Mouse (Mus musculus): ENCODE results near the gene Sfxn5. TPM values are rescaled to one million over a fixed set of nuclear protein-coding genes. Genes with fewer than 3 reads are reported as not detected.

Sfxn5 gene
- polyA plus RNA-seq, 1 experiment = 3.7 TPM

DNA sequence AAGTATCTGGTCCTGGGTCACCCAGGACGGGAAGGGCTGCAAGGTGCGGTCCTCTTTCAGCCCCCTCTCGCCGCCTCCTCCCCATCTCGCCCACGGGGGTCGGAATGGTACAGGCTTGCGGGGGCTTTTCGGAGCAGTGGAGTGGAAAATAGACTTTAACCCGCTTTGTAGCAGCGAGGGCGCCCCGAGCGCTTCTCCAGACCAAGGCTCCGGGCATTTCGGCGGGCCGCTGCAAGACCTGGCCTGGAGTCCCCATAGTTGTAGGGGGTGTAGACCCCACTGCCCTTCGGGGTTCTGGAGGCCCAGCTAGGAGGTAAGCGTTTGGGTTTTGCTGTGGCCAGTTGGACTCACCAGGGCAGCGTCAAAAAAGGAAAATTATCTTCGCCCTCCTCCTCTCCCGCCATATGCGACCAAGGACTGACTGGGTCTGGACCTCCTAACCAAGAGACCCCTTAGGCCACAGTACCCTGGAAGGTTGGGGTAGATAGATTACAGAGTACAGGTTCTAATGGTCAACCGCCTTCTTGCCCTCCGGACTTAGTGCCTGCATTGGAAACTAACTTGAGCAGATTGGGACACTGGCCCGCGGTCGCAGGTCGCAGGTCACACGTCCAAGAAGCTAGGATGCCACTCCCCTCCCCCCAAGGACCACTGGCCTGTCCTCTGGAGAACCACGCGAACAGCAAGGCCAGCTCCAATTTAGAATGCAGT lies 147.0 kb downstream of the Sfxn5 start:
- Histone ChIP-seq H3K27me3 (ENCODE audit: control insufficient read depth, insufficient read depth, low read length) (peaks cover 33% of the 10 kb centered on the region), H3K27ac (ENCODE audit: control insufficient read depth, insufficient read depth, low read length) (no peak overlapping the region), H3K4me1 (replicated peaks; ENCODE audit: control insufficient read depth, insufficient read depth, low read length) (no peaks in the 10 kb centered on the region), H3K36me3 (ENCODE audit: control insufficient read depth, insufficient read depth, low read length) (no peaks in the 10 kb centered on the region), H3K4me3 (ENCODE audit: control insufficient read depth, insufficient read depth, low read length) (no peak overlapping the region)
- WGBS = 14% methylated on average over 33 of the region's 33 CpGs
- DNase-seq = no peak
- TF ChIP-seq POLR2A (IDR thresholded peaks at IDR 0.05; ENCODE audit: control insufficient read depth, extremely low read depth, insufficient read depth, low read length, poor library complexity) = no peak
- TF ChIP-seq CTCF (IDR thresholded peaks at IDR 0.05; ENCODE audit: borderline replicate concordance, control insufficient read depth, extremely low read depth, insufficient read depth, low read length, poor library complexity) = no peak

GRCm38 (mm10) chr6:85183951-85184350 lies 149.3 kb downstream of the Sfxn5 start:
- WGBS = 57% methylated on average over 3 of the region's 3 CpGs
- H3K4me3 ChIP-seq (ENCODE audit: control insufficient read depth, insufficient read depth, low read length) = no peak overlapping the region
- DNase-seq = no peak
- H3K27ac ChIP-seq (ENCODE audit: control insufficient read depth, insufficient read depth, low read length) = no peak overlapping the region
- H3K27me3 ChIP-seq (ENCODE audit: control insufficient read depth, insufficient read depth, low read length) = peaks cover 20% of the 10 kb centered on the region; the same call in 1 of the 2 replicates
- H3K36me3 ChIP-seq (ENCODE audit: control insufficient read depth, insufficient read depth, low read length) = no peaks in the 10 kb centered on the region
- H3K4me1 ChIP-seq (replicated peaks; ENCODE audit: control insufficient read depth, insufficient read depth, low read length) = no peaks in the 10 kb centered on the region
- no peak for TF ChIP-seq POLR2A (IDR thresholded peaks at IDR 0.05; ENCODE audit: control insufficient read depth, extremely low read depth, insufficient read depth, low read length, poor library complexity)
- no peak for TF ChIP-seq CTCF (IDR thresholded peaks at IDR 0.05; ENCODE audit: borderline replicate concordance, control insufficient read depth, extremely low read depth, insufficient read depth, low read length, poor library complexity)

DNA sequence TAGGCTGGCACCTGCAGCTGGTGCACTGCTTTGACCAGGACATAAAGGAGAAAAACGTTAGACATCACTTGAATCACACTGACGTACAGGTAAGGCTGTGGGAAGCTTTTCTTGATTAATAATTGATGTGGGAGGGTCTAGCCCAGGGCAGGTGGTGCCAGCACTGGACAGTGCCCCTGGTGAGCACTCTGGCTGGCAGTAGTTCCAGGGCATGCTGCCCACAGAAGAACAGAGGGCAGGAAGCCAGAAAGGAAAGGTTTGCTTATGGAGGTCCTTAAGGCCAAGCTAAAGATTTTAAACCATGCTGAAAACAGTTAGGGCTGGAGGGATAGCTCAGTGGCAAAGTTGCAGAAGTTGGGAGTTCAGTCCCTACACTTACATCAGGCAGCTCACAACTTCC lies 153.2 kb downstream of the Sfxn5 start:
- Histone ChIP-seq H3K27me3 (ENCODE audit: control insufficient read depth, insufficient read depth, low read length) (no peaks in the 10 kb centered on the region; the same call in 1 of the 2 replicates), H3K27ac (ENCODE audit: control insufficient read depth, insufficient read depth, low read length) (no peak overlapping the region), H3K4me1 (replicated peaks; ENCODE audit: control insufficient read depth, insufficient read depth, low read length) (no peaks in the 10 kb centered on the region), H3K4me3 (ENCODE audit: control insufficient read depth, insufficient read depth, low read length) (no peak overlapping the region), H3K36me3 (ENCODE audit: control insufficient read depth, insufficient read depth, low read length) (no peaks in the 10 kb centered on the region)
- DNase-seq = no peak
- 76% methylated on average over 2 of the region's 2 CpGs for WGBS
- TF ChIP-seq POLR2A (IDR thresholded peaks at IDR 0.05; ENCODE audit: control insufficient read depth, extremely low read depth, insufficient read depth, low read length, poor library complexity) (no peak), CTCF (IDR thresholded peaks at IDR 0.05; ENCODE audit: borderline replicate concordance, control insufficient read depth, extremely low read depth, insufficient read depth, low read length, poor library complexity) (no peak)

- H3K4me1 ChIP-seq (replicated peaks; ENCODE audit: control insufficient read depth, insufficient read depth, low read length) = no peaks in the 10 kb centered on the region
- H3K36me3 ChIP-seq (ENCODE audit: control insufficient read depth, insufficient read depth, low read length) = no peaks in the 10 kb centered on the region
- WGBS = 82% methylated on average over 3 of the region's 3 CpGs
- H3K27me3 ChIP-seq (ENCODE audit: control insufficient read depth, insufficient read depth, low read length) = no peaks in the 10 kb centered on the region; the same call in 1 of the 2 replicates
- DNase-seq = no peak
- no peak overlapping the region for H3K27ac ChIP-seq (ENCODE audit: control insufficient read depth, insufficient read depth, low read length)
- TF ChIP-seq CTCF (IDR thresholded peaks at IDR 0.05; ENCODE audit: borderline replicate concordance, control insufficient read depth, extremely low read depth, insufficient read depth, low read length, poor library complexity) (no peak), POLR2A (IDR thresholded peaks at IDR 0.05; ENCODE audit: control insufficient read depth, extremely low read depth, insufficient read depth, low read length, poor library complexity) (no peak)
- H3K4me3 ChIP-seq (ENCODE audit: control insufficient read depth, insufficient read depth, low read length) = no peak overlapping the region
These were observed 153.7 kb downstream of the Sfxn5 start for GRCm38 (mm10) chr6:85179569-85179968.

GRCm38 (mm10) chr6:85165440-85165921 lies 167.7 kb downstream of the Sfxn5 start:
- no peak overlapping the region for H3K27ac ChIP-seq (ENCODE audit: control insufficient read depth, insufficient read depth, low read length)
- TF ChIP-seq CTCF (IDR thresholded peaks at IDR 0.05; ENCODE audit: borderline replicate concordance, control insufficient read depth, extremely low read depth, insufficient read depth, low read length, poor library complexity) (no peak), POLR2A (IDR thresholded peaks at IDR 0.05; ENCODE audit: control insufficient read depth, extremely low read depth, insufficient read depth, low read length, poor library complexity) (no peak)
- no peaks in the 10 kb centered on the region for H3K4me1 ChIP-seq (replicated peaks; ENCODE audit: control insufficient read depth, insufficient read depth, low read length)
- no peaks in the 10 kb centered on the region for H3K27me3 ChIP-seq (ENCODE audit: control insufficient read depth, insufficient read depth, low read length)
- no peak for DNase-seq
- no peaks in the 10 kb centered on the region for H3K36me3 ChIP-seq (ENCODE audit: control insufficient read depth, insufficient read depth, low read length)
- no peak overlapping the region for H3K4me3 ChIP-seq (ENCODE audit: control insufficient read depth, insufficient read depth, low read length)
- 81% methylated on average over 11 of the region's 11 CpGs for WGBS

Other genes with a start within 250 kb of the Sfxn5 start
- gene Spr, start 195.7 kb downstream of the Sfxn5 start, polyA plus RNA-seq (2012; rRNA removed) = 20.4 and 21.0 TPM in 2 replicates
- 0.23 and 0.40 TPM in 2 replicates for gene Emx1, start 146.0 kb downstream of the Sfxn5 start, polyA plus RNA-seq (2012; rRNA removed)
- gene Rab11fip5, start 41.2 kb upstream of the Sfxn5 start, polyA plus RNA-seq (2012; rRNA removed) = 10.2 and 13.5 TPM in 2 replicates
- gene Noto, start 90.5 kb upstream of the Sfxn5 start, polyA plus RNA-seq (2012; rRNA removed) = 0.22 TPM in 1 of 2 replicates, not detected in the other
- 28.4 and 30.0 TPM in 2 replicates for gene Smyd5, start 98.6 kb upstream of the Sfxn5 start, polyA plus RNA-seq (2012; rRNA removed)
- 166 and 174 TPM in 2 replicates for gene Cct7, start 118.1 kb upstream of the Sfxn5 start, polyA plus RNA-seq (2012; rRNA removed)
- 41.5 and 42.6 TPM in 2 replicates for gene Pradc1, start 118.5 kb upstream of the Sfxn5 start, polyA plus RNA-seq (2012; rRNA removed)
- 0.03 and 0.04 TPM in 2 replicates for gene Fbxo41, start 169.6 kb upstream of the Sfxn5 start, polyA plus RNA-seq (2012; rRNA removed)
- gene Egr4, start 180.2 kb upstream of the Sfxn5 start, polyA plus RNA-seq (2012; rRNA removed) = 0.12 and 0.19 TPM in 2 replicates

Data from thymus, adult 2 months (tissue).